8 mouse cellular contexts compared by ENCODE assay signal in genomic region chr1:86440887-86441723, GRCm38 (mm10). TPM values are rescaled to one million over a fixed set of nuclear protein-coding genes. Genes with fewer than 3 reads are reported as not detected.
A peak's percentile ranks its signal among the peaks of the same experiment; 100 is the strongest.
DNase-seq lines count a peak whose midpoint lies in the region; ATAC-seq lines count a peak whose summit lies in the region.

No protein-coding gene starts in this region.

- H3K4me3 ChIP-seq in brown adipose tissue, adult 24 weeks (ENCODE audit: insufficient read depth, low read depth, low read length) = peak overlapping the region; percentile 87
- peak overlapping the region; percentile 47 for H3K4me3 ChIP-seq in forebrain, embryonic 12.5 days (replicated peaks)
- H3K4me3 ChIP-seq in hindbrain, embryonic 15.5 days = peak overlapping the region; percentile 52
- H3K4me3 ChIP-seq in limb, embryonic 13.5 days = peak overlapping the region; percentile 52
- peak overlapping the region; percentile 52 for H3K4me3 ChIP-seq in midbrain, embryonic 12.5 days

- H3K4me1 ChIP-seq in brown adipose tissue, adult 24 weeks (ENCODE audit: control insufficient read depth, insufficient read depth, insufficient read length, low read length) = peaks cover 11% of the 10 kb centered on the region
- H3K4me1 ChIP-seq in forebrain, embryonic 12.5 days = peaks cover 65% of the 10 kb centered on the region
- H3K4me1 ChIP-seq in hindbrain, embryonic 15.5 days (replicated peaks) = peaks cover 53% of the 10 kb centered on the region
- peaks cover 37% of the 10 kb centered on the region for H3K4me1 ChIP-seq in limb, embryonic 13.5 days
- H3K4me1 ChIP-seq in midbrain, embryonic 12.5 days = peaks cover 58% of the 10 kb centered on the region

- H3K36me3 ChIP-seq in forebrain, embryonic 12.5 days (replicated peaks) = no peaks in the 10 kb centered on the region
- H3K36me3 ChIP-seq in hindbrain, embryonic 15.5 days = no peaks in the 10 kb centered on the region
- H3K36me3 ChIP-seq in limb, embryonic 13.5 days = no peaks in the 10 kb centered on the region
- H3K36me3 ChIP-seq in midbrain, embryonic 12.5 days = no peaks in the 10 kb centered on the region

- H3K9me3 ChIP-seq in forebrain, embryonic 12.5 days = no peaks in the 10 kb centered on the region
- no peaks in the 10 kb centered on the region for H3K9me3 ChIP-seq in hindbrain, embryonic 15.5 days
- no peaks in the 10 kb centered on the region for H3K9me3 ChIP-seq in limb, embryonic 13.5 days
- H3K9me3 ChIP-seq in midbrain, embryonic 12.5 days = no peaks in the 10 kb centered on the region

- no peaks in the 10 kb centered on the region for H3K27me3 ChIP-seq in forebrain, embryonic 12.5 days
- no peaks in the 10 kb centered on the region for H3K27me3 ChIP-seq in hindbrain, embryonic 15.5 days
- H3K27me3 ChIP-seq in limb, embryonic 13.5 days = no peaks in the 10 kb centered on the region
- H3K27me3 ChIP-seq in midbrain, embryonic 12.5 days = no peaks in the 10 kb centered on the region

- peak; percentile 46 for DNase-seq in gastrocnemius, postnatal 10 days
- DNase-seq in gastrocnemius, adult 18-20 months (ENCODE audit: low spot score) = no peak
- DNase-seq in spleen, postnatal 4 days (ENCODE audit: low spot score in 2 of 2) = peak; percentile 73 to 82

- WGBS in forebrain, embryonic 12.5 days = under 1% methylated on average over 25 of the region's 29 CpGs
- 2% methylated on average over 27 of the region's 29 CpGs for WGBS in hindbrain, embryonic 15.5 days
- under 1% methylated on average over 24 of the region's 29 CpGs for WGBS in limb, embryonic 13.5 days
- WGBS in midbrain, embryonic 12.5 days = under 1% methylated on average over 22 of the region's 29 CpGs

- peak overlapping the region; percentile 100 for H3K27ac ChIP-seq in brown adipose tissue, adult 24 weeks (replicated peaks; ENCODE audit: low read depth, low read length)
- peak overlapping the region; percentile 99 for H3K27ac ChIP-seq in forebrain, embryonic 12.5 days
- H3K27ac ChIP-seq in hindbrain, embryonic 15.5 days (replicated peaks) = peak overlapping the region; percentile 99
- H3K27ac ChIP-seq in limb, embryonic 13.5 days = peak overlapping the region; percentile 100
- H3K27ac ChIP-seq in midbrain, embryonic 12.5 days (replicated peaks) = peak overlapping the region; percentile 99

- ATAC-seq in forebrain, embryonic 12.5 days (ENCODE audit: low FRiP score) = peak; percentile 37
- peak; percentile 54 for ATAC-seq in hindbrain, embryonic 15.5 days (ENCODE audit: low FRiP score, low read depth)
- ATAC-seq in limb, embryonic 13.5 days (ENCODE audit: low FRiP score, low read depth) = peak; percentile 30
- ATAC-seq in midbrain, embryonic 12.5 days (ENCODE audit: low FRiP score, low read depth) = peak; percentile 29

- peak overlapping the region; percentile 88 for H3K9ac ChIP-seq in forebrain, embryonic 12.5 days
- H3K9ac ChIP-seq in hindbrain, embryonic 15.5 days = peak overlapping the region; percentile 85
- peak overlapping the region; percentile 94 for H3K9ac ChIP-seq in limb, embryonic 13.5 days
- peak overlapping the region; percentile 93 for H3K9ac ChIP-seq in midbrain, embryonic 12.5 days (replicated peaks)

- H3K4me2 ChIP-seq in forebrain, embryonic 12.5 days = peak overlapping the region; percentile 76
- H3K4me2 ChIP-seq in hindbrain, embryonic 15.5 days = peak overlapping the region; percentile 82
- peak overlapping the region; percentile 87 for H3K4me2 ChIP-seq in limb, embryonic 13.5 days (replicated peaks)
- H3K4me2 ChIP-seq in midbrain, embryonic 12.5 days (replicated peaks) = peak overlapping the region; percentile 71

RNA-seq across cellular contexts. Expression of gene Tex44, which starts 15.0 kb away (rescaled TPM):
- not detected for total RNA-seq in gastrocnemius, postnatal 10 days (2021)
- total RNA-seq in gastrocnemius, adult 18-20 months (2021) = not detected
- polyA plus RNA-seq in brown adipose tissue, adult 24 weeks (2012; ENCODE audit: insufficient read depth, insufficient read length, missing spikeins) = not detected in 2 replicates
- not detected in 2 replicates for polyA plus RNA-seq in forebrain, embryonic 12.5 days (2016; fragmentation: Nextera tagmentation; extraction: Ambion mirVana)
- not detected in 2 replicates for polyA plus RNA-seq in hindbrain, embryonic 15.5 days (2015; fragmentation: Nextera tagmentation; extraction: Ambion mirVana)
- not detected in 2 replicates for polyA plus RNA-seq in limb, embryonic 13.5 days (2015; fragmentation: Nextera tagmentation; extraction: Ambion mirVana)
- polyA plus RNA-seq in midbrain, embryonic 12.5 days (2016; fragmentation: Nextera tagmentation; extraction: Ambion mirVana) = not detected in 2 replicates

RNA-seq across cellular contexts. Expression of gene Nmur1, which starts 15.1 kb away (rescaled TPM):
- total RNA-seq in gastrocnemius, postnatal 10 days (2021) = not detected
- total RNA-seq in gastrocnemius, adult 18-20 months (2021) = not detected
- not detected in 2 replicates for polyA plus RNA-seq in brown adipose tissue, adult 24 weeks (2012; ENCODE audit: insufficient read depth, insufficient read length, missing spikeins)
- not detected in 2 replicates for polyA plus RNA-seq in forebrain, embryonic 12.5 days (2016; fragmentation: Nextera tagmentation; extraction: Ambion mirVana)
- polyA plus RNA-seq in hindbrain, embryonic 15.5 days (2015; fragmentation: Nextera tagmentation; extraction: Ambion mirVana) = 0.19 and 0.25 TPM in 2 replicates
- polyA plus RNA-seq in limb, embryonic 13.5 days (2015; fragmentation: Nextera tagmentation; extraction: Ambion mirVana) = not detected in 2 replicates
- polyA plus RNA-seq in midbrain, embryonic 12.5 days (2016; fragmentation: Nextera tagmentation; extraction: Ambion mirVana) = not detected in 2 replicates
